23 mouse cellular contexts compared by ENCODE assay signal in genomic region chr6:146880296-146880695, GRCm38 (mm10). TPM values are rescaled to one million over a fixed set of nuclear protein-coding genes. Genes with fewer than 3 reads are reported as not detected.
"Had no signal": no experiment of that assay in that cellular context is flagged by ENCODE, and none has a peak within 500 bp of the region (broad histone marks: within the 10 kb centered on the region; RNA-seq: fewer than 3 reads in every experiment).

No protein-coding gene starts in this region.

- DNase-seq: kidney, postnatal 14 days; kidney, postnatal 4 days; left cerebral cortex, postnatal 4 days; liver, postnatal 0 days; lung, embryonic 14.5 days; retina, postnatal 1 day; right cerebral cortex, postnatal 25 days; spleen, adult 18-20 months; thymus, postnatal 25 days had no signal

- H3K4me2 ChIP-seq: limb, embryonic 12.5 days; limb, embryonic 15.5 days; liver, embryonic 11.5 days; lung, embryonic 14.5 days; midbrain, embryonic 13.5 days; neural tube, embryonic 12.5 days; neural tube, embryonic 15.5 days; stomach, embryonic 15.5 days had no signal

- H3K9me3 ChIP-seq: limb, embryonic 15.5 days; midbrain, embryonic 13.5 days; neural tube, embryonic 15.5 days; stomach, embryonic 15.5 days had no signal

- H3K4me1 ChIP-seq: midbrain, embryonic 13.5 days; neural tube, embryonic 12.5 days; neural tube, embryonic 15.5 days; stomach, embryonic 15.5 days had no signal

- H3K27me3 ChIP-seq: limb, embryonic 12.5 days; limb, embryonic 15.5 days; midbrain, embryonic 13.5 days; neural tube, embryonic 12.5 days; neural tube, embryonic 15.5 days; stomach, embryonic 15.5 days had no signal

- H3K36me3 ChIP-seq: limb, embryonic 12.5 days; limb, embryonic 15.5 days; midbrain, embryonic 13.5 days; neural tube, embryonic 12.5 days; neural tube, embryonic 15.5 days; stomach, embryonic 15.5 days had no signal

- H3K27ac ChIP-seq: limb, embryonic 12.5 days; limb, embryonic 15.5 days; liver, embryonic 14.5 days; macrophage; midbrain, embryonic 13.5 days; neural tube, embryonic 12.5 days; neural tube, embryonic 15.5 days; stomach, embryonic 15.5 days had no signal

- ATAC-seq: liver, postnatal 0 days; lung, postnatal 0 days; midbrain, embryonic 13.5 days had no signal

- H3K9ac ChIP-seq: limb, embryonic 12.5 days; limb, embryonic 15.5 days; liver, embryonic 14.5 days; liver, postnatal 0 days; lung, embryonic 14.5 days; midbrain, embryonic 13.5 days; neural tube, embryonic 12.5 days; neural tube, embryonic 15.5 days; stomach, embryonic 15.5 days had no signal

- H3K4me3 ChIP-seq: limb, embryonic 12.5 days; limb, embryonic 15.5 days; midbrain, embryonic 13.5 days; neural tube, embryonic 12.5 days; neural tube, embryonic 15.5 days; stomach, embryonic 15.5 days had no signal

RNA-seq across cellular contexts. Expression of gene Smco2, which starts 30.4 kb away (rescaled TPM):
- polyA plus RNA-seq: kidney, embryonic 16.5 days; limb, embryonic 12.5 days; limb, embryonic 15.5 days; liver, embryonic 11.5 days; liver, embryonic 14.5 days; liver, postnatal 0 days; lung, embryonic 14.5 days; lung, postnatal 0 days; macrophage; midbrain, embryonic 13.5 days; midbrain, postnatal 0 days; neural tube, embryonic 12.5 days; neural tube, embryonic 15.5 days; stomach, embryonic 15.5 days; thymus, postnatal 0 days; urinary bladder, adult 2 months had no signal
